Mouse (Mus musculus) erythroblast, embryonic 14.5 days (primary cell): ENCODE measurements around the gene Shroom3. TPM values are rescaled to one million over a fixed set of nuclear protein-coding genes. Genes with fewer than 3 reads are reported as not detected.

Experiments used
- H3K27me3 ChIP-seq: 2 replicates; pipeline ENCODE4 v1.6.1; 2012; ENCODE audit warnings: inconsistent platforms; ENCODE audit not compliant: control insufficient read depth
- H3K36me3 ChIP-seq: 2 replicates; pipeline ENCODE4 v1.6.1; 2012; ENCODE audit warnings: mild to moderate bottlenecking, inconsistent platforms; ENCODE audit not compliant: control insufficient read depth
- H3K4me1 ChIP-seq: 2 replicates; pipeline ENCODE4 v1.6.1; 2012; ENCODE audit warnings: inconsistent platforms; ENCODE audit not compliant: control insufficient read depth
- H3K4me3 ChIP-seq: replicated peaks from 2 replicates; pipeline ENCODE3; 2012; ENCODE audit warnings: moderate library complexity, mild to moderate bottlenecking, inconsistent platforms
- H3K9me3 ChIP-seq: 2 replicates; pipeline ENCODE4 v1.6.1; 2012; ENCODE audit warnings: low read length, inconsistent platforms, mixed read lengths; ENCODE audit not compliant: control insufficient read depth
- GATA1 ChIP-seq: IDR thresholded peaks from 2 replicates; pipeline ENCODE4 v1.6.1; 2012; ENCODE audit warnings: low read length, inconsistent platforms, mixed read lengths
- TAL1 ChIP-seq: IDR thresholded peaks from 3 replicates; pipeline ENCODE4 v1.6.1; 2012; ENCODE audit warnings: low read length, inconsistent platforms, mixed read lengths
- polyA plus RNA-seq: library from polyadenylated mRNA; stranded (reverse); fragments of >175 nt; gene quantifications from 2 replicates; pipeline ENCODE4 v1.2.3, GENCODE M21; 2012

Gene Shroom3
- polyA plus RNA-seq, 1 experiment: 0.04 TPM

- Histone ChIP-seq H3K4me1 (no peaks in the 10 kb centered on the region), H3K27me3 (no peaks in the 10 kb centered on the region), H3K9me3 (no peaks in the 10 kb centered on the region), H3K4me3 (no peak overlapping the region), H3K36me3 (no peaks in the 10 kb centered on the region)
- TF ChIP-seq TAL1: no peak
- TF ChIP-seq GATA1: no peak
Measured at GRCm38 (mm10) chr5:92821370-92821769, 138.1 kb downstream of the Shroom3 start.

- H3K36me3 ChIP-seq: no peaks in the 10 kb centered on the region
- TF ChIP-seq TAL1 (no peak), GATA1 (no peak)
- H3K4me3 ChIP-seq: no peak overlapping the region
- H3K27me3 ChIP-seq: no peaks in the 10 kb centered on the region
- H3K4me1 ChIP-seq: no peaks in the 10 kb centered on the region
- no peaks in the 10 kb centered on the region for H3K9me3 ChIP-seq
Measured at GRCm38 (mm10) chr5:92823495-92823894, 140.3 kb downstream of the Shroom3 start.

DNA sequence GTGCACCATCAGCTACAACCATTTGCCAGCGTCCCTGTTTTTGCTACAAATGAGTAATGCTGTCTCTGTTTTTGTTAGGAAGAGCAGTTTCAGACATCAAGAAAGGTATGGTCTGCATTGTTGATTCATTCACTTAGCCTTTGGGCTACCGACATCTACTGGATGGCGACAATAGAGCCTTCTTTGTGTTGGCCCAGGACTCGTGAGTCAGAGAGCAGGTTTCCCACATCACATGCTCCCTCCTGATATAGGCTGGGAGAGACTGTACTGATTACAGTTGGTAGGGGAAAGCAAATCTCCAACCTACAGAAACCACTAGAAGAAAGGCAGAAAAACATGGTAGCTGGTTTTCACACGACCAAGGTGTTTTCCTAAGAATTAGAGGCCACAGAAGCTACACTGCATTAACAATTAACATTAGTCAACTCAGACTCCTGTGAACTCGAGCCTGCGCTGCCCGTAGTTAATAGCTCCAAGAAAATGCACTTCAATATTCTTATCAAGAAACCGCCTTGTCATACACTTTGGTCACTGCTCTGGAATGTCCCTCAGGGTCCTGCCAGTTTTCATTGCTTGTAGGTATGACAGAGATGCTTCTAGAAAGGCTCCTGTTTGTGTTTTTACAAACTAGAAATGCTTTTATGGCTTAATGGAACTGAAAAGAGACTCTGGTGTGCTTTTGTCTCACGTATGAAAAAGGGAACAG lies 141.2 kb downstream of the Shroom3 start:
- no peaks in the 10 kb centered on the region for H3K4me1 ChIP-seq
- no peak overlapping the region for H3K4me3 ChIP-seq
- no peaks in the 10 kb centered on the region for H3K27me3 ChIP-seq
- H3K9me3 ChIP-seq: no peaks in the 10 kb centered on the region
- TF ChIP-seq GATA1 (no peak), TAL1 (no peak)
- H3K36me3 ChIP-seq: no peaks in the 10 kb centered on the region

- Histone ChIP-seq H3K27me3 (no peaks in the 10 kb centered on the region), H3K9me3 (no peaks in the 10 kb centered on the region), H3K36me3 (no peaks in the 10 kb centered on the region), H3K4me3 (no peak overlapping the region), H3K4me1 (no peaks in the 10 kb centered on the region)
- TF ChIP-seq TAL1 (no peak), GATA1 (no peak)
Measured at GRCm38 (mm10) chr5:92830391-92830790, 147.2 kb downstream of the Shroom3 start.

DNA sequence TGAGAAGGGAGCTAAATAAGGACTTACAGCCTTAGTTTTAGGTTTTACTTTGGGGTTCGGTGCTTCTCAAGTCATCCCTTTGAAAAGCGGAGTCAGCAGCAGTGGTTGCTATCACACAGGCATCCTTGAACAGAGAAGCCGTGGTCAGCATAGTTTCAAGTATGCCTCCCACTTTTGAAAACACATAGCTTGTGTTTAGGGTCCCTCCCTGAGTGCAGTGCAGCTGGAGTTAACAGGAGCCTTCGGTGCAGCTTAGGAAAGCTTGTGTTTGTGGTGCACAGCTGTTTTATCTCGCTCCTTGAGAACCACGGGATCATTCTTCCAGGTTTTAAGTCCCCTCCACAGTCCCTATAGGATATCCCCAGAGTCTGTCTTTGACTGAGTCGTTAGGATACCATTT lies 151.3 kb downstream of the Shroom3 start:
- no peaks in the 10 kb centered on the region for H3K9me3 ChIP-seq
- H3K4me1 ChIP-seq: no peaks in the 10 kb centered on the region
- H3K36me3 ChIP-seq: no peaks in the 10 kb centered on the region
- no peak overlapping the region for H3K4me3 ChIP-seq
- TF ChIP-seq TAL1 (no peak), GATA1 (no peak)
- no peaks in the 10 kb centered on the region for H3K27me3 ChIP-seq

DNA sequence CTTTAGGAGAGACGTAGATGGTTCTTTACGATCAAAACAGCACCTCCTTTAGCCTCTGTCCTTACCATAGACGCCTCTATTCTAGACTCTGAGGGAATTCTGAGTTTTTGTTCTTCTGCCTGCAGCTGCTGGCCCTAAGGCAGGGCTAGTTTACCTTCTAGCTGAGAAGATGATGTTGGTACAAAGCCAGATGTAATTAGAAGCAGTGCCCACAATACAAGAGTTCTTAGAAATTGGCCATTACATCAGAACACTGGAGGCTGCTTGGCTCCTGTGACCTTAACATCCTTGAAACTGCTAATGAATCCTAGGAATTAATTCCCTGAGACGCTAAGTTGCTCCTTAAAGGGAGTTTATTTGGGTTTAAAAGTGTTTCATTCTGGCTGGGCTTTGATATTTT lies 154.1 kb downstream of the Shroom3 start:
- no peaks in the 10 kb centered on the region for H3K27me3 ChIP-seq
- H3K9me3 ChIP-seq: no peaks in the 10 kb centered on the region
- no peaks in the 10 kb centered on the region for H3K36me3 ChIP-seq
- TF ChIP-seq TAL1 (no peak), GATA1 (no peak)
- no peaks in the 10 kb centered on the region for H3K4me1 ChIP-seq
- H3K4me3 ChIP-seq: no peak overlapping the region

- H3K4me3 ChIP-seq: no peak overlapping the region
- H3K9me3 ChIP-seq: no peaks in the 10 kb centered on the region
- no peaks in the 10 kb centered on the region for H3K36me3 ChIP-seq
- no peak for TF ChIP-seq TAL1
- no peak for TF ChIP-seq GATA1
- H3K4me1 ChIP-seq: no peaks in the 10 kb centered on the region
- no peaks in the 10 kb centered on the region for H3K27me3 ChIP-seq
Measured at GRCm38 (mm10) chr5:92838351-92838784, 155.1 kb downstream of the Shroom3 start.

- H3K27me3 ChIP-seq: no peaks in the 10 kb centered on the region
- H3K4me3 ChIP-seq: no peak overlapping the region
Measured at GRCm38 (mm10) chr5:92839314-92839713, 156.1 kb downstream of the Shroom3 start.

DNA sequence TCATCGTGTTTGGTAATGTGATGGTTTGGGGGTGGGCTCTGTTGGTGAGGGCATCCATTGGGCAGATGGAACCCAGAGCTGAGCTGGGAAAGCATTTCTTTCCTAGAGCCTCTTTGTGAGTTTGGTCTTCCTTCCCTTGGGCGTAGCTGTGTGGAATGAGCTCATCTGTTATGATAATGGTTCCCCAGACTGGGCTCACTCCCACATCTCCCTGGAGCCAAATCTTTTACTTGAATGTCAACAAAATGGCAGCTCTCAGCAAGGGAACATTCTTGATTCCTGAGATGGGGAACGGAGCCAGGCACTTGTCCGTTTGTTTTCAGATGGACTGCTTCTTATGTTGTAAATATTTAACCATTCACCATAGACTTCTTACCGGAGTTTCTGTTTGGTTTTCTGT lies 158.2 kb downstream of the Shroom3 start:
- Histone ChIP-seq H3K27me3 (no peaks in the 10 kb centered on the region), H3K4me1 (no peaks in the 10 kb centered on the region), H3K36me3 (no peaks in the 10 kb centered on the region), H3K9me3 (no peaks in the 10 kb centered on the region), H3K4me3 (no peak overlapping the region)
- no peak for TF ChIP-seq GATA1
- TF ChIP-seq TAL1: no peak

More at GRCm38 (mm10) chr5:92839314-92839713, 156.1 kb downstream of the Shroom3 start:
- H3K9me3 ChIP-seq: no peaks in the 10 kb centered on the region
- H3K4me1 ChIP-seq: no peaks in the 10 kb centered on the region
- TF ChIP-seq GATA1 (no peak), TAL1 (no peak)
- H3K36me3 ChIP-seq: no peaks in the 10 kb centered on the region

- Histone ChIP-seq H3K9me3 (no peaks in the 10 kb centered on the region), H3K27me3 (no peaks in the 10 kb centered on the region), H3K36me3 (no peaks in the 10 kb centered on the region), H3K4me1 (no peaks in the 10 kb centered on the region), H3K4me3 (no peak overlapping the region)
- TF ChIP-seq TAL1 (no peak), GATA1 (no peak)
Measured at GRCm38 (mm10) chr5:92842417-92842816, 159.2 kb downstream of the Shroom3 start.
